Mouse (Mus musculus) myocyte (in vitro differentiated cells): ENCODE measurements around the gene Col4a1. TPM values are rescaled to one million over a fixed set of nuclear protein-coding genes. Genes with fewer than 3 reads are reported as not detected.

Experiments
- H3K27me3 ChIP-seq: one replicate; pipeline ENCODE4 v1.6.1; 2011; ENCODE audit not compliant: control insufficient read depth, insufficient read depth, insufficient read length
- H3K36me3 ChIP-seq: one replicate; pipeline ENCODE4 v1.6.1; 2011; ENCODE audit not compliant: control insufficient read depth, insufficient read depth
- H3K4me2 ChIP-seq: one replicate; pipeline ENCODE4 v1.6.1; 2011; ENCODE audit warnings: low read depth, control low read depth
- H3K4me3 ChIP-seq: one replicate; pipeline ENCODE4 v1.5.1; 2011; ENCODE audit warnings: mild to moderate bottlenecking, control low read depth, moderate library complexity
- H3K79me2 ChIP-seq: one replicate; pipeline ENCODE4 v1.6.1; 2011; ENCODE audit not compliant: control insufficient read depth, insufficient read depth
- H3ac ChIP-seq: one replicate; pipeline ENCODE4 v1.6.1; 2011; ENCODE audit not compliant: control insufficient read depth, insufficient read length
- CEBPB ChIP-seq: IDR thresholded peaks from 2 replicates; pipeline ENCODE4 v1.6.1; 2011; ENCODE audit warnings: mild to moderate bottlenecking, moderate library complexity; ENCODE audit not compliant: poor library complexity, insufficient read depth, severe bottlenecking
- E2F4 ChIP-seq: IDR thresholded peaks from one replicate; pipeline ENCODE4 v1.6.1; 2011; ENCODE audit warnings: mild to moderate bottlenecking, control low read depth, moderate library complexity; ENCODE audit not compliant: insufficient read depth
- MAX ChIP-seq: IDR thresholded peaks from one replicate; pipeline ENCODE4 v1.6.1; 2011; ENCODE audit warnings: low read depth, mild to moderate bottlenecking, control low read depth
- MYOD1 ChIP-seq, 3 experiments: IDR thresholded peaks; one replicate each; pipeline ENCODE4 v1.6.1; 2011; ENCODE audit warnings: control low read depth in 2 of 3, low read depth in 2 of 3, mild to moderate bottlenecking in 2 of 3, moderate library complexity in 1 of 3; ENCODE audit not compliant: insufficient read length in 2 of 3, control insufficient read depth in 1 of 3
- MYOG ChIP-seq, 3 experiments: IDR thresholded peaks; one replicate each; pipeline ENCODE4 v1.6.1; 2011; ENCODE audit warnings: control low read depth in 2 of 3, low read depth in 2 of 3, mild to moderate bottlenecking in 2 of 3; ENCODE audit not compliant: insufficient read length in 2 of 3, control insufficient read depth in 1 of 3, insufficient read depth in 1 of 3
- POLR2A ChIP-seq: IDR thresholded peaks from one replicate; pipeline ENCODE4 v1.6.1; 2011; ENCODE audit warnings: low read depth, mild to moderate bottlenecking, control low read depth, moderate library complexity; ENCODE audit not compliant: insufficient read length
- POLR2AphosphoS2 ChIP-seq: IDR thresholded peaks from one replicate; pipeline ENCODE4 v1.6.1; 2011; ENCODE audit warnings: low read depth, control low read depth; ENCODE audit not compliant: insufficient read length
- REST ChIP-seq: IDR thresholded peaks from one replicate; pipeline ENCODE4 v1.6.1; 2011; ENCODE audit warnings: mild to moderate bottlenecking, control low read depth, moderate library complexity; ENCODE audit not compliant: insufficient read depth, insufficient read length
- SRF ChIP-seq: IDR thresholded peaks from one replicate; pipeline ENCODE4 v1.6.1; 2011; ENCODE audit warnings: low read depth; ENCODE audit not compliant: control insufficient read depth, insufficient read length
- TCF12 ChIP-seq: IDR thresholded peaks from one replicate; pipeline ENCODE4 v1.6.1; 2011; ENCODE audit warnings: mild to moderate bottlenecking, control low read depth; ENCODE audit not compliant: poor library complexity, insufficient read depth, severe bottlenecking
- TCF3 ChIP-seq: IDR thresholded peaks from one replicate; pipeline ENCODE4 v1.6.1; 2011; ENCODE audit warnings: low read depth, control low read depth; ENCODE audit not compliant: insufficient read length
- USF1 ChIP-seq: IDR thresholded peaks from one replicate; pipeline ENCODE4 v1.6.1; 2011; ENCODE audit warnings: low read depth, mild to moderate bottlenecking, control low read depth, moderate library complexity
- polyA plus RNA-seq: library from polyadenylated mRNA; unstranded; fragments of >200 nt; fragmentation: generic; extraction: Trizol; gene quantifications from one replicate; pipeline ENCODE4 v1.2.1, GENCODE M21; 2012; ENCODE audit warnings: missing spikeins

Col4a1 gene
- polyA plus RNA-seq, 1 experiment = 34.8 TPM

GRCm38 (mm10) chr8:11290533-11290932 is 22.1 kb downstream of the Col4a1 start:
- H3K79me2 ChIP-seq = peaks cover 17% of the 10 kb centered on the region
- H3ac ChIP-seq = no peak overlapping the region
- no peak overlapping the region for H3K4me3 ChIP-seq
- TF ChIP-seq POLR2A (no peak), MAX (no peak), TCF3 (no peak)
- H3K4me2 ChIP-seq = no peak overlapping the region
- no peaks in the 10 kb centered on the region for H3K36me3 ChIP-seq
- H3K27me3 ChIP-seq = no peaks in the 10 kb centered on the region

GRCm38 (mm10) chr8:11288286-11288685 is 24.3 kb downstream of the Col4a1 start:
- TF ChIP-seq TCF12 (no peak), MYOG (IDR thresholded peaks at IDR 0.05; ENCODE audit: control insufficient read depth in 1 of 3, insufficient read depth in 1 of 3, insufficient read length in 2 of 3, low read depth in 2 of 3) (no peak), CEBPB (no peak), POLR2A (no peak), E2F4 (no peak), USF1 (no peak), MAX (no peak), SRF (no peak), TCF3 (no peak), POLR2AphosphoS2 (no peak), REST (no peak)
- Histone ChIP-seq H3K4me3 (no peak overlapping the region), H3ac (no peak overlapping the region), H3K27me3 (no peaks in the 10 kb centered on the region), H3K36me3 (no peaks in the 10 kb centered on the region), H3K79me2 (peaks cover 8% of the 10 kb centered on the region), H3K4me2 (no peak overlapping the region)

GRCm38 (mm10) chr8:11287139-11287538 is 25.5 kb downstream of the Col4a1 start:
- TF ChIP-seq MYOD1 (IDR thresholded peaks at IDR 0.05; ENCODE audit: control insufficient read depth in 1 of 3, insufficient read length in 2 of 3, low read depth in 2 of 3) (no peak), SRF (no peak), POLR2A (no peak), MAX (no peak), POLR2AphosphoS2 (no peak), REST (no peak)
- Histone ChIP-seq H3ac (no peak overlapping the region), H3K36me3 (no peaks in the 10 kb centered on the region), H3K27me3 (no peaks in the 10 kb centered on the region), H3K4me2 (no peak overlapping the region), H3K4me3 (no peak overlapping the region), H3K79me2 (peaks cover 7% of the 10 kb centered on the region)

GRCm38 (mm10) chr8:11285437-11285836 is 27.2 kb downstream of the Col4a1 start:
- no peaks in the 10 kb centered on the region for H3K27me3 ChIP-seq
- H3K36me3 ChIP-seq = no peaks in the 10 kb centered on the region
- no peak overlapping the region for H3K4me3 ChIP-seq
- no peaks in the 10 kb centered on the region for H3K79me2 ChIP-seq
- TF ChIP-seq TCF3 (no peak), POLR2AphosphoS2 (no peak), CEBPB (no peak), MYOG (IDR thresholded peaks at IDR 0.05; ENCODE audit: control insufficient read depth in 1 of 3, insufficient read depth in 1 of 3, insufficient read length in 2 of 3, low read depth in 2 of 3) (no peak), E2F4 (no peak), SRF (no peak), USF1 (no peak), MYOD1 (IDR thresholded peaks at IDR 0.05; ENCODE audit: control insufficient read depth in 1 of 3, insufficient read length in 2 of 3, low read depth in 2 of 3) (no peak), TCF12 (no peak), POLR2A (no peak), MAX (no peak), REST (no peak)
- H3ac ChIP-seq = no peak overlapping the region
- no peak overlapping the region for H3K4me2 ChIP-seq

GRCm38 (mm10) chr8:11283217-11283616 is 29.4 kb downstream of the Col4a1 start:
- Histone ChIP-seq H3K79me2 (no peaks in the 10 kb centered on the region), H3K27me3 (no peaks in the 10 kb centered on the region), H3K4me2 (no peak overlapping the region), H3K4me3 (no peak overlapping the region), H3K36me3 (no peaks in the 10 kb centered on the region), H3ac (no peak overlapping the region)
- TF ChIP-seq TCF12 (no peak), MAX (no peak), POLR2AphosphoS2 (no peak), MYOG (IDR thresholded peaks at IDR 0.05; ENCODE audit: control insufficient read depth in 1 of 3, insufficient read depth in 1 of 3, insufficient read length in 2 of 3, low read depth in 2 of 3) (no peak), E2F4 (no peak), MYOD1 (IDR thresholded peaks at IDR 0.05; ENCODE audit: control insufficient read depth in 1 of 3, insufficient read length in 2 of 3, low read depth in 2 of 3) (no peak), POLR2A (no peak), SRF (no peak), REST (no peak), USF1 (no peak), CEBPB (no peak)
